Mouse (Mus musculus) heart, embryonic 15.5 days (tissue): ENCODE results near the gene Ctdnep1. TPM values are rescaled to one million over a fixed set of nuclear protein-coding genes. Genes with fewer than 3 reads are reported as not detected.
"Not testable (repeated sequence)": the region's sequence is repeated elsewhere in the genome, so short reads cannot be mapped to it uniquely, and the experiment has no call there.

Experiments used
- ATAC-seq: fragments of 200-750 bp; cut with Nextera tagmentation; replicated peaks from 2 replicates; pipeline ENCODE4 v1.8.0; 2017; ENCODE audit warnings: low read depth, moderate TSS enrichment; ENCODE audit not compliant: insufficient number of reproducible peaks, insufficient read depth, low FRiP score
- H3K27ac ChIP-seq: fragments of 300-500 bp; sonication (generic); 2 replicates; pipeline ENCODE4 v1.5.1; 2015; ENCODE audit warnings: mild to moderate bottlenecking, inconsistent platforms
- H3K27me3 ChIP-seq: fragments of 300-500 bp; sonication (generic); 2 replicates; pipeline ENCODE4 v1.6.1; 2015; ENCODE audit warnings: inconsistent platforms
- H3K36me3 ChIP-seq: fragments of 300-500 bp; sonication (generic); 2 replicates; pipeline ENCODE4 v1.6.1; 2015; ENCODE audit warnings: mild to moderate bottlenecking, inconsistent platforms
- H3K4me1 ChIP-seq: fragments of 300-500 bp; sonication (generic); replicated peaks from 2 replicates; pipeline ENCODE4 v1.6.1; 2015; ENCODE audit warnings: inconsistent platforms
- H3K4me2 ChIP-seq: fragments of 300-500 bp; sonication (generic); 2 replicates; pipeline ENCODE4 v1.6.1; 2015; ENCODE audit warnings: inconsistent platforms, mild to moderate bottlenecking, moderate library complexity
- H3K4me3 ChIP-seq: fragments of 300-500 bp; sonication (generic); 2 replicates; pipeline ENCODE4 v1.5.1; 2015; ENCODE audit warnings: mild to moderate bottlenecking, inconsistent platforms
- H3K9ac ChIP-seq: fragments of 300-500 bp; sonication (generic); 2 replicates; pipeline ENCODE4 v1.6.1; 2015; ENCODE audit warnings: mild to moderate bottlenecking, inconsistent platforms
- H3K9me3 ChIP-seq: fragments of 300-500 bp; sonication (generic); replicated peaks from 2 replicates; pipeline ENCODE4 v1.6.1; 2016; ENCODE audit warnings: inconsistent platforms
- WGBS: fragments of 180-500 bp; shearing (Covaris S2); methylation state at CpG from one replicate; pipeline ENCODE4 v1.1.7; 2015; ENCODE audit warnings: mixed read lengths; 5-methylcytosine and 5-hydroxymethylcytosine counted together
- polyA plus RNA-seq: library from polyadenylated mRNA; unstranded; fragments of >200 nt; fragmentation: Nextera tagmentation; extraction: Ambion mirVana; gene quantifications from 2 replicates; pipeline ENCODE4 v1.2.1, GENCODE M21; 2015

The Ctdnep1 gene
- polyA plus RNA-seq, 1 experiment from 2014 or later: 19.9 TPM

DNA sequence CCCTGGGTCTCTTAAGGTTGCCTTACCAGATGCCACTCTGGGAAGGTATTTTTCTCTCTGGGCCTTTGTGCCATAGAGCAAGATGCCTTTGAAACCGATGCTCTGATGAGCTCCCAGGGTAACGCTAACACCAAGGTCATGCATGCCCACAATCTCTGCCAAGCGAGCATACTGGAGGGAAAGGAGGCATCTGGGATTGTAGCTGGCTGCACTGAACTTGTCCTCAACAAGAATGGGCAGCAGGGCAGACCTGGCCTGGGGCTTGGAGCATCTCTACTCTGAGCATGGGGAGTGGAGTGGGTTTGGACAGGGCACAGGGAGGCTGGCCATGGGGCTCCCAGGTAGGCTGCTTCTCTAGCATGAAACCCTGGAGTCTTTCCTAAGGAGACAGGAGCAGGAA is 32.5 kb downstream of the Ctdnep1 start:
- ATAC-seq: no peak
- no peaks in the 10 kb centered on the region for H3K27me3 ChIP-seq
- H3K36me3 ChIP-seq: peaks cover 56% of the 10 kb centered on the region
- H3K9ac ChIP-seq: no peak overlapping the region
- H3K4me3 ChIP-seq: no peak overlapping the region
- no peaks in the 10 kb centered on the region for H3K9me3 ChIP-seq
- WGBS: 66% methylated on average over 3 of the region's 3 CpGs
- H3K27ac ChIP-seq: no peak overlapping the region
- H3K4me1 ChIP-seq: peaks cover 27% of the 10 kb centered on the region
- no peak overlapping the region for H3K4me2 ChIP-seq

DNA sequence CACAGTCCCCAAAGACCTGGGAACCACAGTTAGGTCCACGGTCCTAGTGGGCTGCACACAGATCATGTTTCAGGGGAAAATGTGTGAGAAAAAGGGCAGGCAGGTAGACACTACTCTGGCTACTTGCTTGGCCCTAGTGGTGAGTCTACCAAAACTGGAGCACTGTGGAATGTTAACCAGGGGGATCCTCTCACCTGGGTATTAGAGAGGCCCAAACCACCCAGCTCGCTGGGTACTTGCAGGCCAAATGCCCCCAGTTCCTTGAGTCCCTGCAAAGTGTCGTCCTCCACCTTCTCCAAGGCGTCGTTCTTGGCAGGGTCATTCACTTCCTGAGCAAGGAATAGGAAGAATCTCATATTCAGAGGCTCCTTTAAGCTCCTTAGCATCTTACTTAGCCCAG is 33.1 kb downstream of the Ctdnep1 start:
- ATAC-seq: no peak
- peak overlapping the region; percentile 69 for H3K4me3 ChIP-seq
- H3K9ac ChIP-seq: no peak overlapping the region

DNA sequence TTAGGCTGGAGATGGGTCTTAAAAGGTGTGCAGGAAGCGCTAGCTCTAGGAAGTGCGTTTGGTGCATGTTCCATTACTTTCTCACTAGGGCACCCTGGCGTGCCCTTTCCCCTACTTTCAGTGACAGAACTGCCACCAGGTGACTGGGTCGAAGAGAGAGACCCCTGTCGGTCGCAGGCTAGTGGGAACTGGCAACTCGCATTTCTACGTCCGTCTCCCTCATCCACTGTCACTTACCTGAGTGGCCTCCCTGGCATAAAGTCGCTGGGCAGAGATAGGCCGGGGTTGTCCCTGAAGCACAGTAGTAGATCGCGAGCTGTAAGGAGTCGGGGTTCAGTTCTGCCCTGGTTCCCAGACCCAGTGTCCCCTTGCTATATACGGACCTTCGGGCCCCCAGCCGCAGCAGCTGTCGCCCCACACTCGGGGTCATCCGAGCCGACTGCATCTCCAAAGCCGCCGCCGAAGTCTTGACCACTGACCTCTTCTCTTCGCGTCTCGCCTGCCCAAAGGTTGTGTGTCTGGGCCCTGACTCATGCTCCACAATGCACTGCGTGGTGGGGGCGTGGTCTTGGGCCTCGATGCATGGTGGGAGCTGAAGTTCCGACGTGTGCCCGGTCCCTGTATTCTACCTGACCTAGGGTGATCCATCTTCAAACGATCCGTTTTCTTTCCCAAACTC is 34.1 kb downstream of the Ctdnep1 start, which contains the start of gene Acadvl:
Gene Acadvl, minus strand, starts transcription at position 532 of the 679 bp plus-strand sequence.
- peak within 1 kb of the TSS; percentile 84 for H3K27ac ChIP-seq
- no peaks in the 10 kb centered on the region for H3K9me3 ChIP-seq
- H3K4me1 ChIP-seq: peaks cover 42% of the 10 kb centered on the region
- ATAC-seq: peak; percentile 84
- peaks cover 40% of the 10 kb centered on the region for H3K36me3 ChIP-seq
- H3K4me3 ChIP-seq: peak within 1 kb of the TSS; percentile 69
- WGBS: under 1% methylated on average over 35 of the region's 35 CpGs
- H3K27me3 ChIP-seq: no peaks in the 10 kb centered on the region
- peak within 1 kb of the TSS; percentile 73 for H3K4me2 ChIP-seq
- peak within 1 kb of the TSS; percentile 77 for H3K9ac ChIP-seq

More for the DNA sequence above, 33.1 kb downstream of the Ctdnep1 start:
- Histone ChIP-seq H3K27me3 (no peaks in the 10 kb centered on the region), H3K9me3 (no peaks in the 10 kb centered on the region), H3K4me2 (peak overlapping the region; percentile 73), H3K27ac (peak overlapping the region; percentile 84; the same call in 1 of the 2 replicates), H3K36me3 (peaks cover 49% of the 10 kb centered on the region), H3K4me1 (peaks cover 33% of the 10 kb centered on the region)
- WGBS: 52% methylated on average over 5 of the region's 5 CpGs

DNA sequence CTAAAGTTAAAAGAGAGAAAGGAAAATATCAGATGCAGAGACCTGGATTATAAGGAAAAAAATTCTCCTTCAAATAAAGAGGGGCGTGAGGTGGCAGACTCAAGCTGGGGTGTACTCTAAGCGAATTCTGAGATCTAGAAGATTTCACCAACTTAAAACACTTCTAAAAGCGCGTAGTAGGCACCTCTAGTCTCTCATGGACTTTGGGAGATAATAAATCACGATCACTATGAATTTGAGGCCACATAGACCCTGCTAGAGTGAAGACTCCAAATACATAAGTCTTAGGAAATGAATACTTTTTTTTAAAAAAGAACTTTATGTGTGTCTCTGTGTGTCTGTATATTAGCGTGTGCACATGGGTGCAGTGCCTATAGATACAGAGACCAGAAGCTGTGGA is 34.7 kb downstream of the Ctdnep1 start:
- H3K9me3 ChIP-seq: no peaks in the 10 kb centered on the region
- peaks cover 49% of the 10 kb centered on the region for H3K4me1 ChIP-seq
- no peak overlapping the region; the same call in 1 of the 2 replicates for H3K4me3 ChIP-seq
- H3K27me3 ChIP-seq: no peaks in the 10 kb centered on the region
- H3K36me3 ChIP-seq: peaks cover 34% of the 10 kb centered on the region
- H3K27ac ChIP-seq: no peak overlapping the region
- no peak overlapping the region for H3K9ac ChIP-seq
- WGBS: 63% methylated on average over 6 of the region's 6 CpGs
- peak overlapping the region; percentile 73 for H3K4me2 ChIP-seq
- no peak for ATAC-seq

DNA sequence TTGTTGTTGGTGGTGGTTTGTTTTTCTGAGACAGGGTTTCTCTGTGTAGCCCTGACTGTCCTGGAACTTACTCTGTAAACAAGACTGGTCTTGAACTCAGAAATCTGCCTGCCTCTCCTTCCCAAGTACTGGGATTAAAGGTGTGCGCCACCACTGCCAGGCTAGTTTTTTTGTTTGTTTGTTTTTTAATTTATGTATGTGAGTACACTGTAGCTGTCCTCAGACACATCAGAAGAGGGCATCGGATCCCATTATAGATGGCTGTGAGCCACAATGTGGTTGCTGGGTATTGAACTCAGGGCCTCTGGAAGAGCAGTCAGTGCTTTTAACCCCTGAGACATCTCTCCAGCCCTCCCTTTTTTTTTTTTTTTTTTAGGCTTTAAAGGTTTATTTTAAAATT is 35.2 kb downstream of the Ctdnep1 start:
- H3K4me2 ChIP-seq, ATAC-seq, H3K9ac ChIP-seq, H3K27ac ChIP-seq, H3K4me3 ChIP-seq, H3K9me3 ChIP-seq, H3K27me3 ChIP-seq: not testable (repeated sequence)
- peaks cover 53% of the 10 kb centered on the region for H3K4me1 ChIP-seq
- peaks cover 29% of the 10 kb centered on the region for H3K36me3 ChIP-seq
- WGBS: 89% methylated on average over 2 of the region's 2 CpGs

DNA sequence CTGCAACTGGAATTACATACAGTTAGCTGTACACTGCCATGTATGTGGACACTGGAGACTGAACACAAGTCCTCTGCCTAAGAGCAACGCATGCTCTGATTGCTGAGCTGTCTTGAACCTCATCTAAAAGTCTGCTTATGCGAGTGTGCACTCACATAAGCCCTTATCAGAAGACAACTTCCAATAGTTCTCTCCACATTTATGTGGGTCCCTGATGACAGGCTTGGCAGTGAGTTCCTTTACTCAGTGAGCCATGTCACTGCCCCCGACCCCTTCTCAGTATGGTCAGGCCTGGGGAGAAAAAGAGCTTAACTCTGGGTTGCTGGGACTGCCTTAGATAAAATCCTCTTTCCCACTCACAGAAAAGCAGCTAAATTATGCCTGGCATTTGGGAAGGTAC is 35.7 kb downstream of the Ctdnep1 start, which contains the start of gene Dlg4:
Gene Dlg4, plus strand, starts transcription at position 274 of the 400 bp plus-strand sequence.
- H3K9me3 ChIP-seq: no peaks in the 10 kb centered on the region
- H3K27ac ChIP-seq: peak within 1 kb of the TSS; percentile 46; the same call in 1 of the 2 replicates
- peaks cover 58% of the 10 kb centered on the region for H3K4me1 ChIP-seq
- peak within 1 kb of the TSS; percentile 61 for H3K4me3 ChIP-seq
- no peaks in the 10 kb centered on the region for H3K27me3 ChIP-seq
- ATAC-seq: no peak
- peak within 1 kb of the TSS; percentile 95 for H3K4me2 ChIP-seq
- WGBS: 65% methylated on average over 3 of the region's 3 CpGs
- peak within 1 kb of the TSS; percentile 19; the same call in 1 of the 2 replicates for H3K9ac ChIP-seq
- peaks cover 24% of the 10 kb centered on the region for H3K36me3 ChIP-seq

DNA sequence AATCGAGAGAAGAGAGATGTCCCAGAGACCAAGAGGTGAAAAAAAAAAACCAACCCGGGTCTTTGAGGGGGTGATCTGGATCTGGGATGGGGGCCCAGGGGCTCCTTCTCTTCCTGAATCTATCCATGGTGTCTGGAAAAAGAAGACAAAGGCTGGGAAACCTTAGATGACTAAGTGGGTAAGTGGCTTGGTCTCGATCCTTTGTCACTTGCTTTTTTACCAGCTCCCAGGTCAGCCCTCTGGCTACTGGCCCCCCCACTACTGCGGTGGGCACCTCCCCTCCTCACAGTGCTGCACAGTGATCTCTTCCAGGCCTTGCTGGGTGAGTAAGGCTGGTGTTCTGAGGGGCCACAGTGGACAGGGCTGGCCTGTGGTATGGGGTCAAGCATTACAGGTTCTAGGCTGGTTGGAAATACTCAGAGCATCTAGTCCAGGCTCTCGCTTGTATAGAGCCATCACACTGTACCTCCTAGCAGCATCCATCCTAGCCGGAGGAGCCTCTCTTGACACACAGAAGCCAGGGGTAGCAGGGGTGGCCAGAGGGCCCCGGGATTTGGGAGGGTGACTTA is 36.3 kb downstream of the Ctdnep1 start:
- H3K27me3 ChIP-seq: no peaks in the 10 kb centered on the region
- H3K4me2 ChIP-seq: peak overlapping the region; percentile 95; the same call in 1 of the 2 replicates
- H3K9me3 ChIP-seq: no peaks in the 10 kb centered on the region
- WGBS: 47% methylated on average over 7 of the region's 7 CpGs
- H3K4me3 ChIP-seq: no peak overlapping the region
- no peak for ATAC-seq
- peak overlapping the region; percentile 19; the same call in 1 of the 2 replicates for H3K9ac ChIP-seq
- H3K4me1 ChIP-seq: peaks cover 59% of the 10 kb centered on the region
- H3K36me3 ChIP-seq: peaks cover 18% of the 10 kb centered on the region
- H3K27ac ChIP-seq: no peak overlapping the region

DNA sequence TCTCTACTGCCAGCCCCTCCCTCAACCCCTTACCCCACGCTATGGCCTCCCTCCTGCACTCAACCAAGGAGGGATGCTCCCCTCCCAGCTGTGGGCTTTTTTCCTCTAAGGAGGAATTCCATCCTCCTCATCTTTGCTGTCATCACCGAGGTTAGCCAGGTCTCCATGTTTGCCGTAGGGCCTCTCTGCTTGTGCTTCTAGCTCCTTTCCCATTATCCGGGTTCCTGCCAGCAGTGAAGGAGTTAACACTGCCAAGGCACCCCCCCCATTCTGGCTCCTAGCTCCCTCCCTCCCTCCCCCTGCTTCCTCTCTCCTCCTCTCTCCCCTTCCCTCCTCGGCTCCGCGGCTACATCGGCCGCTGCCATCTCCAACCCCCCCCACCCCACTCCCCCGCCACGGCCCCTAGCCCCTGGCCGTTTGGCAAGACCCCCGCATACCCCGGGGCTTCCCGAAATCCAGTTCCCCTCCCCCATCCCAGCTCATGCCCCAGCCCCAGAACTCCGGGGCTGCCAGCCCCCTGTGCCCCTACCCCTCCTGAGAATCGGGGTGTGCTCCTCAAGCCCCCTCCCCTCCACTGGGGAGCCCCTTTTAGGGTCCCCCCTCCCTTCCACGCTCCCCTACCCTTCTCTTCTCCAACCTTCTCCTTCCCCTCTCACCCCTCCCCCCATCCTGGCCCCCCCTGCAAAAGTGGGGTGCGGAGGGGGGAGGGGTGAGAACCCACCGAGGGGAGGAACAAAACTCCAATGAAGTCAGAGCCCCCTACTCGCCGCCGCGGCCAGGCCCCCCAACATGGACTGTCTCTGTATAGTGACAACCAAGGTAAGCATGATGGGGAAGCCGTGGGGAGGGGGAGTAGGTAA is 37.4 kb downstream of the Ctdnep1 start:
- Histone ChIP-seq H3K27ac (peak overlapping the region; percentile 82), H3K9me3 (no peaks in the 10 kb centered on the region), H3K36me3 (peaks cover 7% of the 10 kb centered on the region; the same call in 1 of the 2 replicates), H3K4me1 (peaks cover 60% of the 10 kb centered on the region), H3K4me2 (peak overlapping the region; percentile 95), H3K9ac (peak overlapping the region; percentile 73), H3K4me3 (peak overlapping the region; percentile 61), H3K27me3 (no peaks in the 10 kb centered on the region)
- WGBS: under 1% methylated on average over 23 of the region's 25 CpGs
- ATAC-seq: no peak

DNA sequence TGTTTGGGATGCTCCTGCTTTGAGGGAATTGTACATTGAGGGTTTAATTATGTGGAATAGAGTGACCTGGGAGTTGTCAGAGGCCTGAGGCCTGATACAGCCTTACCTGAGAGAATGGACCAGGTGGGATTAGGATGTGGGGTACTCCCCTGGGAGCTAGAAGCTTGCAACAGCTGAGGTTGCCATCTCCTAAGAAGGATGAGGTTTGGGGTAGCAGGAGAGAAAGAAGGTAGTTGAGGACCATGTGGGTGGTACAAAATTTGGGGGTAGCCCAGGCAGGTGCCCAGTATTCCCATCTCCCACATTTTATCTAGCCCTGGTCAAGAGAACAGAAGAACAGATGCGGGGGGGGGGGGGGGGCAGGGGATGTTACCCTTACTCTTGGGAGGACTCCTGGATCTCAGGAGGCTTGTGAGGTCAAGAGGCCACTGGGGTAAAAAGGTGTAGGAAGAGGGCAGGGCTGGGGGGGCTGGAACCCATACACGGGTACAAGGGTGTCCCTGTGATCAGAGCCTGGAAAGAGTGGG is 38.6 kb downstream of the Ctdnep1 start:
- Histone ChIP-seq H3K4me1 (peaks cover 58% of the 10 kb centered on the region), H3K4me3 (peak overlapping the region; percentile 61), H3K9me3 (no peaks in the 10 kb centered on the region), H3K36me3 (no peaks in the 10 kb centered on the region), H3K27me3 (no peaks in the 10 kb centered on the region), H3K27ac (peak overlapping the region; percentile 82), H3K4me2 (peak overlapping the region; percentile 95), H3K9ac (no peak overlapping the region)
- no peak for ATAC-seq
- WGBS: 6% methylated on average over 2 of the region's 2 CpGs

DNA sequence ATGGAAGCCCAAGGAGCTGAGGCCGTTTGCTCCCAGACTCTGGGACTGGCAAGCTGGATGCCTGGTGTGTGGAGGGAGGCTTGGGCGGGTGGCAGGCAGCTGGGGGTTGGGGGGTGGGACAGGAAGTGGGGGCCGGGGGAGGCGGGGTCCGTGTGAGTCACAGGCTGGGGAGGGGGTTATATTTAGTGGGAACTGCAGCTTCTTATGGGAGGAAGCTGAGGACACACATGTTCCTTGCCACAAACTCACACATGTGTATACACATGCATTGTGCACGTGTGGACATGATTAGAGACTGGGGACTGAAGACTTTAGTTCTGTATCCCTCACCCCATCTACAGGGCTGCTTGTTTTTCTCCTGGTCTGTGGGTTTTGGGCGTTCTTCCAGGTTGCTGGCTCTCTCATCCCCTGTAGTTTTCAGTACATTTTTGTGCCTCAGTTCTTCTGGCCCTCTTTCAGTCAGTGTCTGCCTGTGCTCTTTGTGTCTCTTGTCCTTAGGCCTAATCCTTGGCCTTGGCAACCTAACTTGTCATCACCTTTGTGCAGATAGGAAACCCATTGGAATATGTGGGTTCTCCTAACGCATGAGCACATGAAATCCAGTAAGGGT is 39.2 kb downstream of the Ctdnep1 start:
- no peaks in the 10 kb centered on the region for H3K9me3 ChIP-seq
- no peak for ATAC-seq
- peaks cover 56% of the 10 kb centered on the region for H3K4me1 ChIP-seq
- peak overlapping the region; percentile 61 for H3K4me3 ChIP-seq
- peak overlapping the region; percentile 95 for H3K4me2 ChIP-seq
- no peaks in the 10 kb centered on the region for H3K27me3 ChIP-seq
- no peaks in the 10 kb centered on the region for H3K36me3 ChIP-seq
- H3K27ac ChIP-seq: peak overlapping the region; percentile 82
- 17% methylated on average over 8 of the region's 8 CpGs for WGBS
- no peak overlapping the region; the same call in 1 of the 2 replicates for H3K9ac ChIP-seq
